Mouse (Mus musculus) stomach, postnatal 0 days (tissue): Measurements from ENCODE around the gene Helt. TPM values are rescaled to one million over a fixed set of nuclear protein-coding genes. Genes with fewer than 3 reads are reported as not detected.

ENCODE experiments used
- ATAC-seq: fragments of 200-750 bp; cut with Nextera tagmentation; 2 replicates; pipeline ENCODE4 v1.8.0; 2017; ENCODE audit not compliant: low FRiP score, low TSS enrichment
- DNase-seq: peaks from one replicate; pipeline ENCODE4 v3.0.0-alpha.2; 2016; ENCODE audit warnings: low spot score
- H3K27ac ChIP-seq: fragments of 300-500 bp; sonication (generic); replicated peaks from 2 replicates; pipeline ENCODE4 v1.5.1; 2014; ENCODE audit warnings: mild to moderate bottlenecking, control low read depth
- H3K27me3 ChIP-seq: fragments of 300-500 bp; sonication (generic); 2 replicates; pipeline ENCODE4 v1.6.1; 2014; ENCODE audit warnings: low read length; ENCODE audit not compliant: control insufficient read depth, insufficient read depth
- H3K36me3 ChIP-seq: fragments of 300-500 bp; sonication (generic); 2 replicates; pipeline ENCODE4 v1.6.1; 2014; ENCODE audit warnings: low read length, mixed read lengths; ENCODE audit not compliant: control insufficient read depth, insufficient read depth
- H3K4me1 ChIP-seq: fragments of 300-500 bp; sonication (generic); replicated peaks from 2 replicates; pipeline ENCODE4 v1.6.1; 2014; ENCODE audit warnings: antibody characterized with exemption; ENCODE audit not compliant: control insufficient read depth, insufficient read depth
- H3K4me2 ChIP-seq: fragments of 300-500 bp; sonication (generic); replicated peaks from 2 replicates; pipeline ENCODE4 v1.6.1; 2014; ENCODE audit warnings: low read depth, mild to moderate bottlenecking, control low read depth, moderate library complexity
- H3K4me3 ChIP-seq: fragments of 300-500 bp; sonication (generic); 2 replicates; pipeline ENCODE4 v1.5.1; 2014; ENCODE audit warnings: low read depth, low read length, control low read depth
- H3K9ac ChIP-seq: fragments of 300-500 bp; sonication (generic); 2 replicates; pipeline ENCODE4 v1.6.1; 2014; ENCODE audit warnings: mild to moderate bottlenecking, low read length, control low read depth, mixed read lengths
- H3K9me3 ChIP-seq: fragments of 300-500 bp; sonication (generic); 2 replicates; pipeline ENCODE4 v1.6.1; 2016; ENCODE audit warnings: low read length; ENCODE audit not compliant: control insufficient read depth
- CTCF ChIP-seq: IDR thresholded peaks from 2 replicates; pipeline ENCODE4 v1.5.1; 2016; ENCODE audit warnings: antibody characterized with exemption, low read depth, mild to moderate bottlenecking, moderate library complexity
- EP300 ChIP-seq: optimal IDR thresholded peaks from 2 replicates; pipeline ENCODE3; 2016; ENCODE audit warnings: antibody characterized with exemption
- whole genome bisulfite sequencing: fragments of 180-500 bp; shearing (Covaris S2); extraction: QIAGEN DNeasy Blood & Tissue Kit; methylation state at CpG from one replicate; pipeline ENCODE4 v1.1.7; 2014; 5-methylcytosine and 5-hydroxymethylcytosine counted together
- polyA plus RNA-seq: library from polyadenylated mRNA; unstranded; fragments of >200 nt; fragmentation: Nextera tagmentation; extraction: Ambion mirVana; gene quantifications from 2 replicates; pipeline ENCODE4 v1.2.1, GENCODE M21; 2015

The Helt gene
- polyA plus RNA-seq, 1 experiment from 2014 or later, result not detected

- H3K27ac ChIP-seq, result no peak overlapping the region
- 10% methylated on average over 10 of the region's 10 CpGs for WGBS
- no peaks in the 10 kb centered on the region for H3K4me1 ChIP-seq
- ATAC-seq (peak; percentile 85), DNase-seq (peak; percentile 85)
- no peak overlapping the region for H3K4me3 ChIP-seq
- TF ChIP-seq CTCF, result peak; percentile 95
- no peak for TF ChIP-seq EP300
- H3K27me3 ChIP-seq, result no peaks in the 10 kb centered on the region
- no peaks in the 10 kb centered on the region for H3K36me3 ChIP-seq
- H3K9me3 ChIP-seq, result no peaks in the 10 kb centered on the region
- H3K9ac ChIP-seq, result no peak overlapping the region
- no peak overlapping the region for H3K4me2 ChIP-seq
Observed at GRCm38 (mm10) chr8:46311159-46311558, 16.7 kb upstream of the Helt start.

- TF ChIP-seq CTCF, result no peak
- no peak for TF ChIP-seq EP300
- Histone ChIP-seq H3K4me1 (no peaks in the 10 kb centered on the region), H3K4me2 (no peak overlapping the region), H3K4me3 (no peak overlapping the region), H3K9me3 (no peaks in the 10 kb centered on the region), H3K36me3 (no peaks in the 10 kb centered on the region), H3K27ac (no peak overlapping the region), H3K9ac (no peak overlapping the region), H3K27me3 (no peaks in the 10 kb centered on the region)
- WGBS, result 72% methylated on average over 2 of the region's 2 CpGs
- no peak for DNase-seq
- no peak for ATAC-seq
Observed at GRCm38 (mm10) chr8:46308189-46308588, 13.7 kb upstream of the Helt start.

- no peaks in the 10 kb centered on the region for H3K27me3 ChIP-seq
- TF ChIP-seq CTCF (peak; percentile 88), EP300 (no peak)
- no peaks in the 10 kb centered on the region for H3K9me3 ChIP-seq
- no peaks in the 10 kb centered on the region for H3K4me1 ChIP-seq
- no peak for DNase-seq
- WGBS, result 4% methylated on average over 9 of the region's 9 CpGs
- no peak overlapping the region for H3K27ac ChIP-seq
- H3K4me3 ChIP-seq, result no peak overlapping the region
- no peaks in the 10 kb centered on the region for H3K36me3 ChIP-seq
- H3K4me2 ChIP-seq, result no peak overlapping the region
- ATAC-seq, result no peak
- H3K9ac ChIP-seq, result no peak overlapping the region
Observed at GRCm38 (mm10) chr8:46305733-46306349, 11.4 kb upstream of the Helt start.

- H3K27ac ChIP-seq, result no peak overlapping the region
- H3K4me1 ChIP-seq, result no peaks in the 10 kb centered on the region
- no peak overlapping the region for H3K4me2 ChIP-seq
- H3K9ac ChIP-seq, result no peak overlapping the region
- ATAC-seq (no peak), DNase-seq (no peak)
- H3K36me3 ChIP-seq, result no peaks in the 10 kb centered on the region
- TF ChIP-seq EP300, result no peak
- no peak for TF ChIP-seq CTCF
- WGBS, result 91% methylated on average over 9 of the region's 9 CpGs
- no peaks in the 10 kb centered on the region for H3K27me3 ChIP-seq
- no peak overlapping the region for H3K4me3 ChIP-seq
- H3K9me3 ChIP-seq, result no peaks in the 10 kb centered on the region
Observed at GRCm38 (mm10) chr8:46302121-46302520, 7.7 kb upstream of the Helt start.

- Histone ChIP-seq H3K9ac (no peak overlapping the region), H3K4me1 (no peaks in the 10 kb centered on the region), H3K36me3 (no peaks in the 10 kb centered on the region), H3K27me3 (peaks cover 23% of the 10 kb centered on the region), H3K4me2 (no peak overlapping the region), H3K4me3 (no peak overlapping the region), H3K9me3 (no peaks in the 10 kb centered on the region), H3K27ac (no peak overlapping the region)
- no peak for ATAC-seq
- no peak for TF ChIP-seq EP300
- no peak for TF ChIP-seq CTCF
- WGBS, result 49% methylated on average over 7 of the region's 7 CpGs
- DNase-seq, result no peak
Observed at GRCm38 (mm10) chr8:46298847-46299246, 4.4 kb upstream of the Helt start.

GRCm38 (mm10) chr8:46296551-46296950, 2.1 kb upstream of the Helt start:
- Histone ChIP-seq H3K4me1 (no peaks in the 10 kb centered on the region), H3K27ac (no peak overlapping the region), H3K9ac (no peak overlapping the region), H3K4me2 (no peak overlapping the region), H3K9me3 (no peaks in the 10 kb centered on the region), H3K27me3 (peaks cover 37% of the 10 kb centered on the region), H3K4me3 (no peak overlapping the region), H3K36me3 (no peaks in the 10 kb centered on the region)
- TF ChIP-seq EP300 (no peak), CTCF (no peak)
- ATAC-seq (no peak), DNase-seq (no peak)
- WGBS, result 1% methylated on average over 11 of the region's 11 CpGs
